Mouse (Mus musculus): ENCODE results near the gene Mrpl2.

Mrpl2 gene

DNA sequence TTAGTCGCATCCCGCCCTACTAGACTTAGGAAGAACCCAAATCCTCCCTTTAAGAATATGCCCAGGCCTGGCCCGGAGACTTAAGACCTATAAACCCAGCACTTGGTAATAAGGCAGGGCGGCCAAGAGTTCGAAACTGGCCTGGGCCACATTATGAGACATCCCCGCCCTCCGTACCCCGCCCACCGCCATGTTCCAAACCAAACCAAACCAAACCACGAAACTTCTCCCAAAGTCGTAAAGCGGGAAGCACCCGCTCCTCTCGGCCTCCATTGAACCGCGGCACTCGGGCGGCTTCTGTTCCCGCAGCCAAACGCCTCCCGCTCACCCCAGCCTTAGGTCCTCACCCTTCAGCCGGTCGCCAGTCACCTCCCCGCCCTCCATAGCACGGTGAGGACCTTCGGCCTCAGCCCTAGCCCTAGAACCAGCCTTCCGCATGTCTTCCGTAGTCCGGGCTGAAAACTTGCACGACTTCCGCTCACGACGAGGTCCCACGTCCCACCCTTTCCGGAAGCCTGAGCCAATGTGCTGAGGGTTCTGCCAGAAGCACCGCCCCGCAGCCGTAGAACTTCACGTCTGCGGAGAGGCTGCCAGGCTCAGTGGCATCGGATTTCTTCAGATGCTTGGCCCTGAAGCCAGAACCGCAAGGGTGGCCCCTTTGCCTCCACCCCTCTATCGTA is 28.0 kb downstream of the Mrpl2 start, which contains the start of gene Rrp36:
Gene Rrp36, minus strand, starts transcription at position 503 of the 680 bp plus-strand sequence.
- peak; percentile 89 for DNase-seq

DNA sequence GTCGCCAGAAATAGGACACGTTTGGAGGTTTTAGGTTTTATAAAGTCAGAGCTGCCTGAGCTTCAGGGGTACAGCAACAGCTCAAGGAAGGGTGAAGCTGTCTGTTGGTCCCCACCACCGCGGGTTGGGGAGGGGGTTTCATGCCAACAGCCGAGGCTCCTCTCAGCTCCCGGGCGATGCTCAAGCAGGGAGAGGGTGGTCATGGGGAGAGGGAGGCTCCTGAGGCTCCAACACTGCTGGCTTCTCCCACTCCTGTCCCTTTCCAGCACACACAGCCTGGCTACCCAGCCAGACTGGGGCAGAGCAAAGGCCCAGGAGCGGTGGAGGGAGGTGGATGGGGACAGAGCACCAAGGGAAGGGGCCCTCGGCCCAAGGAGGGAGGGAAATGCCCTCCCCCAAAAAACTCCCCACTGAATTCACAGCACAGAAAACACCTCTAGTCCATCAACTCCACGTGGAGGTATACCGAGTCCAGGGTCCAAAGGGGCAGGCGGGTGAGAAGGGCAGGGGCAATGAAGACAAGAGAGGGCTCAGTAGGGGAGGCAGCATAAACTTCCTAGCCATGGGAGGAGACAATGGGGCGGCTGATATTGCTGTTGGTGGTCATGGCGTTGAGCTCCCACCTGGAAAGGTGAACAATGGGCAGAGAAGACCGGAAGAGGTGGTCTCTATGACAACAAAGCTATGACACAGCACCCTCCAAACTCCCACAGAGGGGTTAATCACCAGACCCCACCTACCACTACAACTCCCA is 28.7 kb downstream of the Mrpl2 start:
- DNase-seq = no peak

DNA sequence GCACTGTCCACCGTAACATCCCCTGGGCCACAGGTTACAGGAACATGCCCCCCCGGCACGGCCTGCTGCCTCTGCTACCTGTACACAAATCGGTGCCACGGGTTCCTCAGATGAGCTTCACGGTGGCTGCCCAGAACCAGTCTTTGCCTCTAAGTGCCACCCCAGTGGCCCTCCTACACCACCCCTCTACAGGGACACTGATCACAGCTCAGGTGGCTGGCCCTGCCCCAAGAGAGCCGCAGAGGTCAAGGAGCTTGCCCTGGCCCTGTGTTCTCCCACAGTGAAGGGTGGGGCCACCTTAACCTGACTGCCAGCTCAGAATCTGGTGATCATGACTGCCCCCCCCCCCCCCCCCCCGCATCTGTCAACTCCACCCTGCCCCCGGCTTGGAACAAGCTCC is 32.4 kb downstream of the Mrpl2 start, which contains the start of gene Mea1:
Gene Mea1, plus strand, starts transcription at position 378 of the 400 bp plus-strand sequence.
- DNase-seq = no peak

DNA sequence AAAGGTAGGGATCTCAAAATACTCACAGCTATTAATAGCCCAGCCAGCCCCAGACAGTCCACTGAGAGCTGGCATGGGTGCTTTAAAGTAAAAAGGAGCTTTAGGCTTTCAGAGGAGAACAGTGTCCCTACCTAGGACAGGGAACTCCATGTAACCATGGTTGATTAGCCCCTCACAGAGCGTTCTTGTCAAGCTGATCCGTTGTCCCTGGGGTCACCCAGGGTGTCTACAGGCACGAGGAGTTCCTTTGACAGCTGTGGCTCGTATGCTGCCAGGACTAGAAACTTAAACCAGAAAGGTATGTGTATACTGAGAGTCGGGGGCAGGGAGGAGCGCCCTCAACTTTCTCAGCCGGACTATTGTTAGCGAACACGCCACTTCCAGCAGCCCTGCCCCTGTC is 32.9 kb downstream of the Mrpl2 start:
- no peak for DNase-seq

DNA sequence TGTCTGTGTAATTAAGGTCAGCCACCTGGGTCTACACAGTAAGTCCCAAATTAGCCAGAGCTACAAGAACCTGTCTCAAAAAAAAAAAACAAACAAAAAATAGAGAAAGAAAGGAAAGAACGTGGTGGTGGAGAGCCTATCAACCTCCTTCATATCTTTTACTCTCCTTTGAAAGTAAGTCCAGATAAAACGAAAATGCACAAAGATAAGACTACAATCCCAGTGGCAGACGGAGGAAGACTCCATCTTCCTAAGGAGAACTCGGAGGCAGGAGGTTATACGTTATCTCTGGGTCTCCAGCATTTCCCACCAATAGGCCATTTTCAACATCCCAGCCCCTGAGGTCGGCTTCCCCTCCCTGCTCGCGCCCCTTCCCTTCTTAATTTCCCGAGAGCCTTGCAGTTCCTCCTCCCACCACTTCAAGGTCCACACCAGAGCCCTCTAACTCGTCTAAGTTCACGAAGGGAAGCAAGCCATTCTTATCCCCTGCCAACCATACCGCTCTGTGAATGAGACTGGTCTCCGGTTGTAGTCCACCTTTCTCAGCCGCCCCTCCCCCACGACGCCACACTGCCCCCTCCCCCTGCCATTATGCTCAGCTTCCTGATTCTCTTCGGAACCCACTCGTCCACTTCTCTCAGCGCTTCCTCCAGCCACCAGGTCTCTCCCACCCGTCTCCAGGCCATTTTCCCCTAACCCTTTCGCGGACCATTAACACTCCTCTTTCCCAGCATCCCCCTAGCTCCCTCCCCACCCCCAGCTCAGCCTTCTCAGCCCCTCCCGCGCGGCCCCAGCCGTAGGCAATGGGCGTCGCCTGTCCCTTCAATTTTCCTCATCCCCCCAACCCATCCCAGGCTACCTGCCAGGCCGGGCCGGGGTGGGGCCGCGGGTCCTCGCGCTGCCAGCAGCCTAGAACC is 34.1 kb downstream of the Mrpl2 start:
- peak; percentile 60 for DNase-seq

DNA sequence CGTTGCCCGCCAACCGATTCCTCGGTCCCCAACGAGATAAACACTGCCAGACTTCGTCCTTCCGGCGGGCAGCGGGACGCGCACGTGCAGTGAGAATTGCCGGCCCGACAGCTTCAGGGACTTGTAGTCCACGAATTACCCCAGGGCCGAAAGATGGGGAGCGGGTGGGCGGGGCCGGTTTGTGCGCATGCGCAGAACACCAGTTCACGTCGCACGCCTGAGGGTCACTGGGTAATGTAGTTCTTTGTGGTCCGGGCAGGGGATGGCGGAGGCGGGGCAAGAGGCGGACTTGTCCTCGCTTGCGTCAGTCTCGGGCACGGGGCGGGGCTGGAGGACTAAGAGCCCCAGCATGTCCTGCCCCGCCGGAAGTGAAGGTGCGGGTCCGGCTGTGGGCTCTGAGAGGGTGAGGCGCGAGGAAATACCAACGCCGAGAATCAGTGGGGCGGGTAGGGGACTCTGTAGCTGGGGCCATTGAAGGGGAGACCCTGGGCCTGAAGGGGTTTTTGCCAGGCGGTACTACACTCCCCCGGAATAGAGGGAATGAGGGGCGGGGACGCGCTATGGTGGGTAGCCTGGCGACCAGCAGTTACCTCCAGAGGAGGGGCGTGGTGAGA is 34.8 kb downstream of the Mrpl2 start, which contains the start of gene Klhdc3:
Gene Klhdc3, minus strand, starts transcription at position 155 of the 614 bp plus-strand sequence.
- DNase-seq = peak; percentile 99

DNA sequence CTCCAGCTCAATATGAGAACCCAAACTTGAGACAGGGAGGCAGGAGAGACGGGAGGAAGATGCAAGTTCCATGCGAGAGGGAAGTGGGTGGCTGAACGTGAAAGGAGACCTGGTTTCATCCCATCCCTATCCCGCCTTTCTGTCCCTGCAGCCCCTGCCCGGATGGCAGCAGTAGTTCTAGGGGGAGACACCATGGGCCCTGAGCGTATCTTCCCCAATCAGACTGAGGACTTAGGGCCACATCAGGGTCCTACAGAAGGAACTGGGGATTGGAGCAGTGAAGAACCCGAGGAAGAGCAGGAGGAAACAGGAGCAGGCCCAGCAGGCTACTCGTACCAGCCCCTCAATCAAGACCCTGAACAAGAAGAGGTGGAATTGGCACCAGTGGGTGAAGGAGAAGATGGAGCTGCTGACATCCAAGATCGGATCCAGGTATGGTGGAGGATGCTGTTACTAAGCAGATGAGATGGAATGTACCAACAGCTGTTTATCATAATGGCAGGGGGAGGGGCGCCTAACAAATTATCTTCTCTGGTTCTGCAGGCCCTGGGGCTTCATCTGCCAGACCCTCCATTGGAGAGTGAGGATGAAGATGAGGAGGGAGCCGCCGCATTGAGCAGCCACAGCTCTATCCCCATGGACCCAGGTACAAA is 35.6 kb downstream of the Mrpl2 start:
- no peak for DNase-seq

DNA sequence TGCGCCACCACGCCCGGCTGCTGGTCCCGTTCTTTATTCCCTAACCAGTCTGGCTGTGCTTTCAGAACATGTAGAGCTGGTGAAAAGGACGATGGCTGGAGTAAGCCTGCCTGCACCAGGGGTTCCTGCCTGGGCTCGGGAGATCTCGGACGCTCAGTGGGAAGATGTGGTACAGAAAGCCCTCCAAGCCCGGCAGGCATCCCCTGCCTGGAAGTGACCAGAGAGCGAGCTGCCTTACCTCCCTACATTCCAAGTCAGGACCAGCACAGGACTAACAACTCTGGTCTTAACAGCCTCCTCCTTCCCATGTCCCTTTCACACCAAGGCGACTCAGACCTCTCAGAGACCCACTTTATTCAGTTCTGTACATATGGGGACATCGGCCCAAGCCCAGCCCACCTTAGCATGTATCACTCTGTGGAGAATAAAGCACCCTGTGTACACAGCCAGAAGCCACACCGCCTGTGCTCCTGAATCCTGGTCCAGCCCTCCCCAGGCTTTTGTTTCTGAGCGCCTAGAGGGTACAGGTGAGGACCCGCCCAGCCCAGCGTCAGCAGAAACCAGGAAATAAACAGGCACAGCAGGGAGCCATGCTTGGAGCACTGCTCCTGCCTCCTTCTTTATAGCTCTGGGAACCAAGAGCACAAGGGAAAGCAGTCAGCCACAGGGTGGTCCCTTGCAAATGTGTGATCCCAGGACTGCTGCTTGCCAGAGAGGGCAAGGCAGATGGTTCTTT is 36.8 kb downstream of the Mrpl2 start:
- peak; percentile 25 for DNase-seq

DNA sequence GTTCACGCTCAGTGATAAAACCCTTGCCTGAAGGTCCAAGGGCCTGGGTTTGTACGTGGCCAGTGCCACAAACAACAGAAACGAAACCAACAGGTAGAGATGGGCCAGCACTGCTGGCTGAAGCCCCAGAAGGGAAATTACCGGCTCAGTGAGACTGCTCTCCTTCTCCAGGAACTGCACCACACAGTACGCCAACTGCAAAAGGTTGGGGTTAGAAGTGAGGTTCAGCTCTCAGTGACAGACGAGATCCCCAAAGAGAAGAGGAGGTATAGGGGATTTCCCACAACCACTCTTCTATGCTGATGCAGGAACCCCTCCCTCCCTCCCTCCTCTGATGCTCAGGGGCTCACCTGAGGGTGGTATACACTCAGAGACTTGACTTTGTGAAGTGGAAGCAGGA is 39.9 kb downstream of the Mrpl2 start:
- no peak for DNase-seq

DNA sequence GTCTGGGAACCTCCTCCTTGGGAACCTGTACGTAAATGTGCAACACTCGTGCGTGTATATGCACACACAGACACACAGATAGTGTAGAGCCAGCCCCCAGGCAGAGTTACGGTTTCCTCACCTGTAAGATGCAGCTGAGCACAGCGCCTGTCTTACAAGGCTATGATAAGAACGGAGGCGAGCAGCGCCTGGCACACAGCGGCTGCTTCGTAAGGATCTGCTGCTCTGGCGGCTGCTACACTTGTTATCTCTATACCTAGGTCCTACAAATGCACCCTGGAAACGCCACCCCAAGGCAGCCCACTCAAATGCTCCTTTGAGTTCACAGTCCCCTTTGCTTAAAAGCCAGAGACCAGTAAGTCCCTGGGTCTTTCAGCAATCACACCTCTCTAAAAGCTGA is 44.6 kb downstream of the Mrpl2 start:
- DNase-seq = no peak

DNA sequence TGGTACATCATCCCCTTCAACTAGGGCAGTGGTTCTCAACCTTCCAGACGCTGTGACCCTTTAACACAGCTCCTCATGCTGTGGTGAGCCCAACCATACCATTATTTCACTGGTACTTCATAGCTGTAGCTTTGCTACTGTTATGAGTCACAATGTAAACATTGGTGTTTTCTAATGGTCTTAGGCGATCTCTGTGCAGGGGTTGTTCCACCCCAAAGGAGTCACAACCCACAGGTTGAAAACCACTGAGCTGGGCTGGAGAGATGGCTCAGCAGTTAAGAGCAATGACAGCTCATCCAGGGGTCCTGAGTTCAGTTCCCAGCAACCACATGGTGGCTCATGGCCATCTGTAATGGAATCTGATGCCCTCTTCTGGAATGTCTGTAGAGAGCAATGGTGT is 45.4 kb downstream of the Mrpl2 start:
- no peak for DNase-seq

DNA sequence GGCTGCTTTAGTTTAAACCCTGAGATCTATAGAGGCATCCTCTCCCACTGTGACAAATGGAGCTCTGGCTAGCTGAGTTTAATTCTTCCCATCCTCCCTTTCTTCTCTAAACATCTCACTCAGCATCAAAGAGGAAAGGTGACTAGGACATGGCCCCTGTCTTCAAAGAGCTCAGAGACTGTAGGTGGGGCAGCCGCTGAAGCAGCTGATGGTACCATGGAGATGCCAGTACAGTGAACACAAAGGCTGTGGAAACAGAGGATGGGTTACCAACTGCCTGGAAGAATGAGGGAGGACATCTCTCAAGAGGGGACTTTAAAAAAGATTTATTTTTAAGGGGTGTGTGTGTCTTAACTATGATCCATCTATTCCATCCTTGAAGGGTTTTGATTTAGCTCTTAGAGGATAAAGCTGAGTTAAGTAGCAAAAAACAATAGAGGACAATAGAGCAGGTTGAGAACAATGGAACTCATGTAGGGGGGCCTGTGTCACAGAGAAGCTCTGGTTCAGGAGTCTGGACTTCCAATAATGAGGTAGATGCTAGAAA is 48.6 kb downstream of the Mrpl2 start:
- no peak for DNase-seq

DNA sequence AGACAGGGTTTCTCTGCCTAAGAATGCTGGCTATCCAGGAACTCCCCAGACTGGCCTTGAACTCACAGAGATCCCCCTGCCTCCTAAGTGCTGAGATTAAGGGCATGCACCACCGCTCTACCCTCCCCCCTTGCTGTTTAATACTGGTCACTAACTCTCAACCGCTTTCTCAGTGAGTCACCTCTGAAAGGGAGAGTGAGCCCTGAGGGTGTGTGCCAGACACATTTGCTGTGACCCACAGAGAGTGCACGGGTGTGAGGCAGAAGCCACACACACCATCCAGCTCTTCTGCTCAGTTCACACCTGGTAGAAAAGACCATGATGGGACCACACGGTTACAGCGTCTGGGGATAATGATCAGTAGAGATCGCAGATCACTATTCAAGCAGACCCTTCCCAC is 52.5 kb downstream of the Mrpl2 start:
- DNase-seq = no peak

DNA sequence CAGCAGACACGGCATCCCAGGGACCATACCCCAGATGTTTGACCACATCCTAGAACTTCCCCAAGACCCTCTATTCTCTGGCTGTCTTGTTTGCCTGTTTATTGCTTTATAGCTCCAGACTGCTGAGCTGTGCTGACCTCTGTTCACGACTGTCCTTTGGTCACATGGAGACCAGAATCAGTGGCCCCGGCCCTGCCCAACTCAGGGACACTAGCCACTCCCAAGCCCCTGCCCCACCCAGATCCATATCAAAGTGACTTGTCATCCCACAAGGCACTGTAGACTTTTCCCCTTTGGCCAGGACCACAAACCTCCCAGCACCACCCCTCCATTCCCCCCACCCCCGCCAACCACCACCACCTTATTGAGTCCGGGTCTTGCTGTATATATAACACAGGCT is 53.2 kb downstream of the Mrpl2 start:
- DNase-seq = no peak

All from thymus, postnatal 14 days (tissue).